Mouse (Mus musculus) neural tube, embryonic 14.5 days (tissue): ENCODE measurements around the gene AU022252. TPM values are rescaled to one million over a fixed set of nuclear protein-coding genes. Genes with fewer than 3 reads are reported as not detected.

ENCODE experiments used
- ATAC-seq: fragments of 200-750 bp; cut with Nextera tagmentation; 2 replicates; pipeline ENCODE4 v1.8.0; 2017; ENCODE audit warnings: low read depth, mild to moderate bottlenecking, moderate TSS enrichment, moderate library complexity
- H3K27ac ChIP-seq: fragments of 300-500 bp; sonication (generic); 2 replicates; pipeline ENCODE4 v1.5.1; 2014; ENCODE audit warnings: low read depth, mild to moderate bottlenecking, control low read depth, low read length, moderate library complexity, mixed read lengths
- H3K27me3 ChIP-seq: fragments of 300-500 bp; sonication (generic); 2 replicates; pipeline ENCODE4 v1.6.1; 2014; ENCODE audit warnings: low read length; ENCODE audit not compliant: control insufficient read depth, insufficient read depth
- H3K36me3 ChIP-seq: fragments of 300-500 bp; sonication (generic); 2 replicates; pipeline ENCODE4 v1.6.1; 2014; ENCODE audit warnings: low read length, mixed read lengths; ENCODE audit not compliant: control insufficient read depth, insufficient read depth
- H3K4me1 ChIP-seq: fragments of 300-500 bp; sonication (generic); 2 replicates; pipeline ENCODE4 v1.6.1; 2014; ENCODE audit warnings: low read length; ENCODE audit not compliant: control insufficient read depth, insufficient read depth
- H3K4me2 ChIP-seq: fragments of 300-500 bp; sonication (generic); 2 replicates; pipeline ENCODE4 v1.6.1; 2014; ENCODE audit warnings: mild to moderate bottlenecking, low read depth, low read length, control low read depth
- H3K4me3 ChIP-seq: fragments of 300-500 bp; sonication (generic); 2 replicates; pipeline ENCODE4 v1.5.1; 2014; ENCODE audit warnings: low read depth, low read length, control low read depth, mixed read lengths
- H3K9ac ChIP-seq: fragments of 300-500 bp; sonication (generic); replicated peaks from 2 replicates; pipeline ENCODE4 v1.6.1; 2014; ENCODE audit warnings: low read depth, mild to moderate bottlenecking, control low read depth, low read length, mixed read lengths
- H3K9me3 ChIP-seq: fragments of 300-500 bp; sonication (generic); 2 replicates; pipeline ENCODE4 v1.6.1; 2016; ENCODE audit warnings: low read length; ENCODE audit not compliant: control insufficient read depth
- WGBS: fragments of 180-500 bp; shearing (Covaris S2); extraction: QIAGEN DNeasy Blood & Tissue Kit; methylation state at CpG from one replicate; pipeline ENCODE4 v1.1.7; 2014; 5-methylcytosine and 5-hydroxymethylcytosine counted together
- polyA plus RNA-seq: library from polyadenylated mRNA; unstranded; fragments of >200 nt; fragmentation: Nextera tagmentation; extraction: Ambion mirVana; gene quantifications from 2 replicates; pipeline ENCODE4 v1.2.1, GENCODE M21; 2014

Gene AU022252
- polyA plus RNA-seq, 1 experiment from 2014 or later: 19.2 TPM

GRCm38 (mm10) chr4:119167068-119167467 lies 65.4 kb downstream of the AU022252 start:
- WGBS: 91% methylated on average over 4 of the region's 4 CpGs
- no peaks in the 10 kb centered on the region for H3K4me1 ChIP-seq
- H3K27ac ChIP-seq: no peak overlapping the region
- H3K4me2 ChIP-seq: no peak overlapping the region
- H3K9me3 ChIP-seq: no peaks in the 10 kb centered on the region
- H3K27me3 ChIP-seq: no peaks in the 10 kb centered on the region
- H3K36me3 ChIP-seq: peaks cover 5% of the 10 kb centered on the region
- no peak overlapping the region for H3K4me3 ChIP-seq
- ATAC-seq: no peak
- no peak overlapping the region for H3K9ac ChIP-seq

- no peak overlapping the region for H3K4me2 ChIP-seq
- H3K9me3 ChIP-seq: no peaks in the 10 kb centered on the region
- whole genome bisulfite sequencing: 82% methylated on average over 7 of the region's 7 CpGs
- H3K36me3 ChIP-seq: peaks cover 5% of the 10 kb centered on the region
- H3K27me3 ChIP-seq: no peaks in the 10 kb centered on the region
- no peak overlapping the region for H3K9ac ChIP-seq
- H3K27ac ChIP-seq: no peak overlapping the region
- H3K4me3 ChIP-seq: no peak overlapping the region
- no peak for ATAC-seq
- no peaks in the 10 kb centered on the region for H3K4me1 ChIP-seq
These were observed 66.6 kb downstream of the AU022252 start for GRCm38 (mm10) chr4:119165916-119166315.

- no peaks in the 10 kb centered on the region for H3K27me3 ChIP-seq
- no peak overlapping the region for H3K4me3 ChIP-seq
- H3K9me3 ChIP-seq: no peaks in the 10 kb centered on the region
- no peak overlapping the region for H3K27ac ChIP-seq
- H3K4me2 ChIP-seq: no peak overlapping the region
- no peak for ATAC-seq
- no peaks in the 10 kb centered on the region for H3K4me1 ChIP-seq
- H3K36me3 ChIP-seq: no peaks in the 10 kb centered on the region
- 74% methylated on average over 4 of the region's 4 CpGs for WGBS
- H3K9ac ChIP-seq: no peak overlapping the region
These were observed 69.5 kb downstream of the AU022252 start for GRCm38 (mm10) chr4:119162990-119163389.

GRCm38 (mm10) chr4:119161358-119161757 lies 71.2 kb downstream of the AU022252 start:
- no peak for ATAC-seq
- Histone ChIP-seq H3K4me2 (no peak overlapping the region), H3K4me1 (no peaks in the 10 kb centered on the region), H3K4me3 (no peak overlapping the region), H3K9me3 (no peaks in the 10 kb centered on the region), H3K9ac (no peak overlapping the region), H3K36me3 (no peaks in the 10 kb centered on the region), H3K27me3 (no peaks in the 10 kb centered on the region), H3K27ac (no peak overlapping the region)
- WGBS: 76% methylated on average over 3 of the region's 3 CpGs

GRCm38 (mm10) chr4:119157891-119158290 lies 74.6 kb downstream of the AU022252 start:
- Histone ChIP-seq H3K9ac (no peak overlapping the region), H3K4me2 (no peak overlapping the region), H3K4me1 (no peaks in the 10 kb centered on the region), H3K9me3 (no peaks in the 10 kb centered on the region), H3K27me3 (no peaks in the 10 kb centered on the region), H3K36me3 (no peaks in the 10 kb centered on the region), H3K4me3 (no peak overlapping the region), H3K27ac (no peak overlapping the region)
- WGBS: 85% methylated on average over 5 of the region's 5 CpGs
- no peak for ATAC-seq

GRCm38 (mm10) chr4:119157186-119157585 lies 75.3 kb downstream of the AU022252 start:
- no peaks in the 10 kb centered on the region for H3K36me3 ChIP-seq
- H3K27ac ChIP-seq: no peak overlapping the region
- 39% methylated on average over 2 of the region's 2 CpGs for WGBS
- no peak overlapping the region for H3K4me3 ChIP-seq
- no peak for ATAC-seq
- no peaks in the 10 kb centered on the region for H3K9me3 ChIP-seq
- no peaks in the 10 kb centered on the region for H3K4me1 ChIP-seq
- no peak overlapping the region for H3K9ac ChIP-seq
- no peaks in the 10 kb centered on the region for H3K27me3 ChIP-seq
- H3K4me2 ChIP-seq: no peak overlapping the region

Other genes starting within 250 kb of the AU022252 start
- 61.8 and 83.3 TPM in 2 replicates for gene Slc2a1, start 124.0 kb downstream of the AU022252 start, polyA plus RNA-seq
- 6.1 TPM in 2 replicates for gene Zfp691, start 58.5 kb downstream of the AU022252 start, polyA plus RNA-seq
- 1.1 and 1.2 TPM in 2 replicates for gene Ermap, start 42.7 kb downstream of the AU022252 start, polyA plus RNA-seq
- gene Svbp, start 37.4 kb downstream of the AU022252 start, polyA plus RNA-seq: 230 and 254 TPM in 2 replicates
- 0.78 TPM in 1 of 2 replicates, not detected in the other for gene Tmem269, start 14.5 kb downstream of the AU022252 start, polyA plus RNA-seq
- gene P3h1, start 203 bp upstream of the AU022252 start, polyA plus RNA-seq: 9.1 and 15.3 TPM in 2 replicates
- 0.75 and 0.79 TPM in 2 replicates for gene Cldn19, start 22.7 kb upstream of the AU022252 start, polyA plus RNA-seq
- 976 and 994 TPM in 2 replicates for gene Ybx1, start 61.9 kb upstream of the AU022252 start, polyA plus RNA-seq
- 48.0 and 49.7 TPM in 2 replicates for gene Ppih, start 87.8 kb upstream of the AU022252 start, polyA plus RNA-seq
- gene Ccdc30, start 182.8 kb upstream of the AU022252 start, polyA plus RNA-seq: 24.9 and 26.6 TPM in 2 replicates
- gene Ppcs, start 189.7 kb upstream of the AU022252 start, polyA plus RNA-seq: 22.4 and 27.6 TPM in 2 replicates
- 0.32 TPM in 1 of 2 replicates, not detected in the other for gene Zmynd12, start 190.1 kb upstream of the AU022252 start, polyA plus RNA-seq